Mouse (Mus musculus): ENCODE results near the gene Ntm. TPM values are rescaled to one million over a fixed set of nuclear protein-coding genes. Genes with fewer than 3 reads are reported as not detected.

Gene Ntm
- polyA plus RNA-seq, 1 experiment = not detected

- TF ChIP-seq POLR2A (IDR thresholded peaks at IDR 0.05; ENCODE audit: insufficient read length, low read depth) (no peak), USF1 (IDR thresholded peaks at IDR 0.05; ENCODE audit: low read depth) (no peak)
- Histone ChIP-seq H3K4me2 (ENCODE audit: low read depth) (no peak overlapping the region), H3K27me3 (ENCODE audit: control insufficient read depth, insufficient read depth, insufficient read length) (no peaks in the 10 kb centered on the region), H3K79me2 (ENCODE audit: control insufficient read depth, insufficient read depth) (no peaks in the 10 kb centered on the region), H3K36me3 (ENCODE audit: control insufficient read depth, insufficient read depth) (no peaks in the 10 kb centered on the region), H3ac (ENCODE audit: control insufficient read depth, insufficient read length) (no peak overlapping the region), H3K4me3 (no peak overlapping the region)
Observed at GRCm38 (mm10) chr9:29928796-29929195, 34.1 kb downstream of the Ntm start.

DNA sequence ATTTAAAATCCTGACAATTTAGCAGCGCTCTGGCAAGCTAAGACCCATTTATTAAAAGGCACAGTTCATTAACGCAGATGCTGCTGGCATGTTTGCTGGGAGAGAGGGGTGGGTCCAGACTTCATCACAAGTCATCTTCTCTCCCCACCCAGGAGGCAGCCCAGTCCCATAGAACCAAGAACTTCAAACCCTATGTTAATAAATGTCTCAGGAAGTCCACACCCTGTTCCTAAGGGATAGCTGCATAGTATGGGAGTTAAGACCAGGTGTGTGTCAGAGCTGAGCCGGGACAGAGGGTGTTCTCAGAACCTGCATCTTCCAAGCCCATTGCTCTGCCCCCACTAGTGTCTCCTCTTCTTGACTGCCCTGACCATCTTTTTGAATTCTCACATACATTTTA, 37.6 kb downstream of the Ntm start:
- no peak overlapping the region for H3ac ChIP-seq (ENCODE audit: control insufficient read depth, insufficient read length)
- no peak overlapping the region for H3K4me2 ChIP-seq (ENCODE audit: low read depth)
- no peak overlapping the region for H3K4me3 ChIP-seq
- H3K27me3 ChIP-seq (ENCODE audit: control insufficient read depth, insufficient read depth, insufficient read length) = no peaks in the 10 kb centered on the region
- H3K79me2 ChIP-seq (ENCODE audit: control insufficient read depth, insufficient read depth) = no peaks in the 10 kb centered on the region
- H3K36me3 ChIP-seq (ENCODE audit: control insufficient read depth, insufficient read depth) = no peaks in the 10 kb centered on the region
- TF ChIP-seq TCF3 (IDR thresholded peaks at IDR 0.05; ENCODE audit: insufficient read length, low read depth) = no peak
- no peak for TF ChIP-seq POLR2A (IDR thresholded peaks at IDR 0.05; ENCODE audit: insufficient read length, low read depth)
- TF ChIP-seq MAX (IDR thresholded peaks at IDR 0.05; ENCODE audit: low read depth) = no peak

DNA sequence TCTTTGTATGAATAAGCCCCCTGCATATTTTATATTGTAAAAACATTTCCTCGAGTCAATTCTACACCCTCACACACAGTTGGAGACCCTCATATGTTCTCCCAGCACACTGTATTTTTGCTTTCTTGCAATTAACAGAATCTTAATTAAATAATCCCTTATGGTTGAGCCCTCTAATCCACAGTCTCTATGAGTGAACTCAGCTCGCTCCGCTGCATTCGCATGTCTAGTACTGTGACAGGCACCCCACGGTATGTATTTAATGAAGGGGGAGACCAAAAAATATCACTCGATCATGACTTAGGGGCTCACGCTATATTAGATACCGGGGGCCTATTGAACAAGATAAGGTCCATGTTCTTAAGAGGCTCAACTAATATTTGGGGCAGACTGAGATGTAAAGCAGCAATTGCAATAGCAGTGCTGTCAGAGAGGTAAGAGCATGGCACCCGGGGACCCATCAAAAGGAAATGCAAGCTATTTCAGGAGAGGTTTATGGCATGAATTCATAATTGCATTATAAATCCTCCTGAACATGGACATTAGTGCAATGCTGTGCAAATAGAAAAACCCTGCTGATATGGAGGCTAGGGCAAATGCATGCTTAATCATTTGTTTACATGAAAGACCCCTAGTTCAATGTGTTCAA, 64.4 kb downstream of the Ntm start:
- TF ChIP-seq SRF (IDR thresholded peaks at IDR 0.05; ENCODE audit: control insufficient read depth, insufficient read length, low read depth) (no peak), MAX (IDR thresholded peaks at IDR 0.05; ENCODE audit: low read depth) (no peak), USF1 (IDR thresholded peaks at IDR 0.05; ENCODE audit: low read depth) (no peak), CEBPB (IDR thresholded peaks at IDR 0.05; ENCODE audit: insufficient read depth, poor library complexity, severe bottlenecking) (no peak), POLR2AphosphoS2 (IDR thresholded peaks at IDR 0.05; ENCODE audit: insufficient read length, low read depth) (no peak), TCF12 (IDR thresholded peaks at IDR 0.05; ENCODE audit: insufficient read depth, poor library complexity, severe bottlenecking) (no peak)

DNA sequence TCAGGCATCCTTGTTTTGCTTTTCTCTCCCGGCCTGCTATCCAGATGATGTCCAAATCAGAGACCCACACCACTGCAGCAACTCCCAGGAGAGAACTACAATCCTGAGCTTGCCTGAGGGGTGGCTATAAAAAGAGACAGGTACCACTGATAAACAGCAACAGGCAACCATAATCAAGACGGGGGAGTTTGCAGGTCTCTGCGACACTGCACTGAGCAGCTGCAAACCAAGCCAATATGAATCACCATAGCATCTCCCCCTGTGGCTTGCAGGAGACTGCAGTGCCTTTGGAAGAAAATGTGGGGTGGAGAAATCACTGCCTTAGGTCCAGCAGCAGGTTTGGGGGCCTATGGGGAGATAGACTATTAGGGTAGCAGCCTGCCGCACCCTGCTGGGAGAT, 65.5 kb downstream of the Ntm start:
- no peak overlapping the region for H3ac ChIP-seq (ENCODE audit: control insufficient read depth, insufficient read length)
- H3K4me3 ChIP-seq = no peak overlapping the region
- no peaks in the 10 kb centered on the region for H3K27me3 ChIP-seq (ENCODE audit: control insufficient read depth, insufficient read depth, insufficient read length)
- H3K79me2 ChIP-seq (ENCODE audit: control insufficient read depth, insufficient read depth) = no peaks in the 10 kb centered on the region
- no peak overlapping the region for H3K4me2 ChIP-seq (ENCODE audit: low read depth)
- TF ChIP-seq E2F4 (IDR thresholded peaks at IDR 0.05; ENCODE audit: insufficient read depth) = no peak
- no peak for TF ChIP-seq USF1 (IDR thresholded peaks at IDR 0.05; ENCODE audit: low read depth)
- TF ChIP-seq MYOD1 (IDR thresholded peaks at IDR 0.05; ENCODE audit: control insufficient read depth in 1 of 3, insufficient read length in 2 of 3, low read depth in 2 of 3) = no peak
- TF ChIP-seq SRF (IDR thresholded peaks at IDR 0.05; ENCODE audit: control insufficient read depth, insufficient read length, low read depth) = no peak
- no peak for TF ChIP-seq REST (IDR thresholded peaks at IDR 0.05; ENCODE audit: insufficient read depth, insufficient read length)
- TF ChIP-seq MYOG (IDR thresholded peaks at IDR 0.05; ENCODE audit: control insufficient read depth in 1 of 3, insufficient read depth in 1 of 3, insufficient read length in 2 of 3, low read depth in 2 of 3) = no peak
- TF ChIP-seq TCF3 (IDR thresholded peaks at IDR 0.05; ENCODE audit: insufficient read length, low read depth) = no peak
- no peaks in the 10 kb centered on the region for H3K36me3 ChIP-seq (ENCODE audit: control insufficient read depth, insufficient read depth)

More for the DNA sequence above, 64.4 kb downstream of the Ntm start:
- H3K79me2 ChIP-seq (ENCODE audit: control insufficient read depth, insufficient read depth) = no peaks in the 10 kb centered on the region
- H3K27me3 ChIP-seq (ENCODE audit: control insufficient read depth, insufficient read depth, insufficient read length) = no peaks in the 10 kb centered on the region
- no peak overlapping the region for H3ac ChIP-seq (ENCODE audit: control insufficient read depth, insufficient read length)
- no peak overlapping the region for H3K4me2 ChIP-seq (ENCODE audit: low read depth)
- H3K4me3 ChIP-seq = no peak overlapping the region
- H3K36me3 ChIP-seq (ENCODE audit: control insufficient read depth, insufficient read depth) = no peaks in the 10 kb centered on the region

GRCm38 (mm10) chr9:29892792-29893191, 70.1 kb downstream of the Ntm start:
- H3K79me2 ChIP-seq (ENCODE audit: control insufficient read depth, insufficient read depth) = no peaks in the 10 kb centered on the region
- no peak overlapping the region for H3K4me3 ChIP-seq
- H3ac ChIP-seq (ENCODE audit: control insufficient read depth, insufficient read length) = no peak overlapping the region
- TF ChIP-seq REST (IDR thresholded peaks at IDR 0.05; ENCODE audit: insufficient read depth, insufficient read length) = no peak
- no peak for TF ChIP-seq CEBPB (IDR thresholded peaks at IDR 0.05; ENCODE audit: insufficient read depth, poor library complexity, severe bottlenecking)
- no peak for TF ChIP-seq TCF12 (IDR thresholded peaks at IDR 0.05; ENCODE audit: insufficient read depth, poor library complexity, severe bottlenecking)
- TF ChIP-seq MAX (IDR thresholded peaks at IDR 0.05; ENCODE audit: low read depth) = no peak
- TF ChIP-seq MYOG (IDR thresholded peaks at IDR 0.05; ENCODE audit: control insufficient read depth in 1 of 3, insufficient read depth in 1 of 3, insufficient read length in 2 of 3, low read depth in 2 of 3) = no peak
- no peak for TF ChIP-seq POLR2A (IDR thresholded peaks at IDR 0.05; ENCODE audit: insufficient read length, low read depth)
- no peak for TF ChIP-seq E2F4 (IDR thresholded peaks at IDR 0.05; ENCODE audit: insufficient read depth)
- TF ChIP-seq TCF3 (IDR thresholded peaks at IDR 0.05; ENCODE audit: insufficient read length, low read depth) = no peak
- TF ChIP-seq POLR2AphosphoS2 (IDR thresholded peaks at IDR 0.05; ENCODE audit: insufficient read length, low read depth) = no peak
- TF ChIP-seq MYOD1 (IDR thresholded peaks at IDR 0.05; ENCODE audit: control insufficient read depth in 1 of 3, insufficient read length in 2 of 3, low read depth in 2 of 3) = no peak
- no peak for TF ChIP-seq SRF (IDR thresholded peaks at IDR 0.05; ENCODE audit: control insufficient read depth, insufficient read length, low read depth)
- no peak for TF ChIP-seq USF1 (IDR thresholded peaks at IDR 0.05; ENCODE audit: low read depth)
- no peaks in the 10 kb centered on the region for H3K27me3 ChIP-seq (ENCODE audit: control insufficient read depth, insufficient read depth, insufficient read length)
- H3K36me3 ChIP-seq (ENCODE audit: control insufficient read depth, insufficient read depth) = no peaks in the 10 kb centered on the region
- H3K4me2 ChIP-seq (ENCODE audit: low read depth) = no peak overlapping the region
